Mouse (Mus musculus): Measurements from ENCODE around the gene Nphp1. TPM values are rescaled to one million over a fixed set of nuclear protein-coding genes. Genes with fewer than 3 reads are reported as not detected.

Nphp1 gene
- total and polyA plus RNA-seq, 3 experiments: 4.6 to 9.7 (median 8.2) TPM

DNA sequence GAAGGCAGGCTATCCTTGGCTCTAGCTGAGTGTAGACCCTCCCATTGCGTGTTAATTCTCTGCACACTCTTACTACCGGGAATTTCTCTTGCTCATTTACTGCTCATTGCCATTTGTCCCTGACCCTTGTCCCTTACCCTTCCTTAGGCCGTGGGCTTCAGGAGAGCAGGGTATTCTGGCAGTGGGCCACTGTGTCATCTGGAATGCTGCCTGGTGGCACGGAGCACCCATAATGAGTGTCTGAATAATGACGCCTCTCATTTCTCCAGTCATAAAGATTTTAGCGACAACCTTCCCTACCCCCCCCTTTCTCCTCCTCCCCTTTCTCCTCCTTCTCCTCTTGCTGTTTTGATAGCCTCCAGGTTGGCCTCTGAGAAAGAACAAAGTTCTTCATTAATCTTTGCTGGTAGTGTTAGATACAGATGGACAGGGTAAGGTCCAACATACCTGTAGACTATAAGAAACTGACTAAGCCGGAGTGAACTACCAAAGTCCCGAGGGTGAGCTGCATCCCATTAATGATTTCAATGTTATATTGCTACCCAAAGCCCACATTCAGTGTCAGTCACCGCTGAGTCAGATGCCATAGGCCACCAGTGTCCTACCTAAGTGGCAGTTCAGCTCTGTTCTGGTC lies 53.1 kb downstream of the Nphp1 start:
- no peak overlapping the region for H3K4me2 ChIP-seq (ENCODE audit: insufficient read depth, low read depth, poor library complexity, severe bottlenecking)
- H3K4me3 ChIP-seq (replicated peaks in 1 of 3; ENCODE audit: low read depth in 2 of 3, low read length in 2 of 3, poor library complexity in 1 of 3): no peak overlapping the region
- TF ChIP-seq POLR2A (IDR thresholded peaks at IDR 0.05; ENCODE audit: low read depth, low read length) (no peak), CTCF (conservative IDR thresholded peaks at IDR 0.05 in 1 of 2, IDR thresholded peaks at IDR 0.05 in 1 of 2; ENCODE audit: low read depth in 2 of 2, low read length in 2 of 2) (no peak), USF1 (IDR thresholded peaks at IDR 0.05; ENCODE audit: low read depth, low read length) (no peak), MEF2A (IDR thresholded peaks at IDR 0.05; ENCODE audit: borderline replicate concordance, low read depth, low read length) (no peak), CHD1 (IDR thresholded peaks at IDR 0.05; ENCODE audit: low read depth, low read length) (no peak), GABPA (IDR thresholded peaks at IDR 0.05; ENCODE audit: insufficient replicate concordance, low read depth, low read length) (no peak), JUND (conservative IDR thresholded peaks at IDR 0.05; ENCODE audit: low read depth, low read length) (no peak), ZMIZ1 (IDR thresholded peaks at IDR 0.05; ENCODE audit: low read depth, low read length) (no peak), IRF4 (IDR thresholded peaks at IDR 0.05; ENCODE audit: low read depth, low read length) (no peak), HCFC1 (IDR thresholded peaks at IDR 0.05; ENCODE audit: low read depth, low read length) (no peak), USF2 (conservative IDR thresholded peaks at IDR 0.05; ENCODE audit: low read depth, low read length) (no peak), MAX (IDR thresholded peaks at IDR 0.05; ENCODE audit: low read length) (no peak), MXI1 (IDR thresholded peaks at IDR 0.05; ENCODE audit: low read depth, low read length) (no peak), UBTF (IDR thresholded peaks at IDR 0.05; ENCODE audit: low read depth, low read length) (no peak), NELFE (IDR thresholded peaks at IDR 0.05; ENCODE audit: low read depth, low read length) (no peak), ELF1 (IDR thresholded peaks at IDR 0.05; ENCODE audit: low read depth, low read length) (no peak)
- peaks cover 17% of the 10 kb centered on the region for H3K27me3 ChIP-seq (replicated peaks)
- H3K27ac ChIP-seq (ENCODE audit: insufficient read depth, low read depth): no peak overlapping the region
- dilution Hi-C loops (cut with MboI; ENCODE audit: extremely low pct_ligation_motif_present, extremely low pct_unique_long_range_greater_than_20kb, low sequenced_read_pairs): no loop called here
- H3K79me2 ChIP-seq (replicated peaks; ENCODE audit: control insufficient read depth, extremely low read depth, insufficient read depth, poor library complexity, severe bottlenecking): no peaks in the 10 kb centered on the region
- no peaks in the 10 kb centered on the region for H3K9me3 ChIP-seq (replicated peaks; ENCODE audit: low read length)
- in situ Hi-C loops (cut with MboI; ENCODE audit: low pct_ligation_motif_present, low pct_unique_long_range_greater_than_20kb, low sequenced_read_pairs): no loop called here
- H3K4me1 ChIP-seq (ENCODE audit: control insufficient read depth in 1 of 2, insufficient read depth in 2 of 2): no peaks in the 10 kb centered on the region
- no peaks in the 10 kb centered on the region for H3K36me3 ChIP-seq (replicated peaks in 1 of 2; ENCODE audit: control insufficient read depth in 1 of 2, insufficient read depth in 1 of 2, low read length in 1 of 2)
- DNase-seq (ENCODE audit: extremely low read depth): no peak
- no peak overlapping the region for H3K9ac ChIP-seq (ENCODE audit: insufficient read depth, low read depth)

GRCm38 (mm10) chr2:127734889-127735288 lies 53.8 kb downstream of the Nphp1 start:
- dilution Hi-C loops (cut with MboI; ENCODE audit: extremely low pct_ligation_motif_present, extremely low pct_unique_long_range_greater_than_20kb, low sequenced_read_pairs): no loop called here

More at GRCm38 (mm10) chr2:127734889-127735288, 53.8 kb downstream of the Nphp1 start:
- Histone ChIP-seq H3K79me2 (replicated peaks; ENCODE audit: control insufficient read depth, extremely low read depth, insufficient read depth, poor library complexity, severe bottlenecking) (no peaks in the 10 kb centered on the region), H3K36me3 (replicated peaks in 1 of 2; ENCODE audit: control insufficient read depth in 1 of 2, insufficient read depth in 1 of 2, low read length in 1 of 2) (no peaks in the 10 kb centered on the region), H3K27ac (ENCODE audit: insufficient read depth, low read depth) (no peak overlapping the region), H3K4me1 (ENCODE audit: control insufficient read depth in 1 of 2, insufficient read depth in 2 of 2) (no peaks in the 10 kb centered on the region; a peak in 1 of 4 replicates), H3K9me3 (replicated peaks; ENCODE audit: low read length) (no peaks in the 10 kb centered on the region), H3K27me3 (replicated peaks) (peaks cover 25% of the 10 kb centered on the region), H3K4me2 (ENCODE audit: insufficient read depth, low read depth, poor library complexity, severe bottlenecking) (no peak overlapping the region), H3K4me3 (replicated peaks in 1 of 3; ENCODE audit: low read depth in 2 of 3, low read length in 2 of 3, poor library complexity in 1 of 3) (no peak overlapping the region), H3K9ac (ENCODE audit: insufficient read depth, low read depth) (no peak overlapping the region)
- DNase-seq (ENCODE audit: extremely low read depth): no peak
- no peak for TF ChIP-seq KAT2A (IDR thresholded peaks at IDR 0.05; ENCODE audit: insufficient replicate concordance, low read length)
- no peak for TF ChIP-seq UBTF (IDR thresholded peaks at IDR 0.05; ENCODE audit: low read depth, low read length)
- TF ChIP-seq JUN (IDR thresholded peaks at IDR 0.05; ENCODE audit: insufficient read depth, low read depth, low read length): no peak
- TF ChIP-seq ZMIZ1 (IDR thresholded peaks at IDR 0.05; ENCODE audit: low read depth, low read length): no peak
- TF ChIP-seq RCOR1 (conservative IDR thresholded peaks at IDR 0.05; ENCODE audit: low read depth, low read length): no peak
- TF ChIP-seq MXI1 (IDR thresholded peaks at IDR 0.05; ENCODE audit: low read depth, low read length): no peak
- no peak for TF ChIP-seq POLR2AphosphoS2 (IDR thresholded peaks at IDR 0.05; ENCODE audit: low read depth, low read length)
- TF ChIP-seq TBP (conservative IDR thresholded peaks at IDR 0.05; ENCODE audit: low read depth, low read length): no peak
- no peak for TF ChIP-seq MEF2A (IDR thresholded peaks at IDR 0.05; ENCODE audit: borderline replicate concordance, low read depth, low read length)
- TF ChIP-seq BHLHE40 (IDR thresholded peaks at IDR 0.05; ENCODE audit: low read depth, low read length): no peak
- TF ChIP-seq IRF4 (IDR thresholded peaks at IDR 0.05; ENCODE audit: low read depth, low read length): no peak
- in situ Hi-C loops (cut with MboI; ENCODE audit: low pct_ligation_motif_present, low pct_unique_long_range_greater_than_20kb, low sequenced_read_pairs): no loop called here
